Mouse (Mus musculus): ENCODE results near the gene Lekr1.

DNA sequence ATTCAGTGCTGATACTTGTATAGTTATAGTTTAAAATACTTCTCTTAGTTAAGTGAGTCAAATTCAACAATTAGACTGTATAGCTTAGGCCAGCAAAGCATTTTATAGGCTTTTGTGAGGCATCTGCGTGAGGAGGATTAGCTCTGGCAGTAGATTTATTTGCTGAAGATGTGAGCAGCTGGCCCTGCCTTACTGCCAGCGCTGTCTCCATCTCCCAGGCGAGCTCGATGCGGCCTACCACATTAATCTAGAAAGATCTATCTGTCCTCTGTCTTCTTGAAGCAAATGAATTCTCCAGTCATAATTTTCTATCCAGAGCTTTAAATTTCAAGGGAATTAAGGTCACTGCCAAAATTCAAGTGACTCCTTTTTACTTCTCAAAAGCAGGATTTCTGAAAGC lies 170.4 kb downstream of the Lekr1 start:
- TF ChIP-seq CTCF (IDR thresholded peaks at IDR 0.05; ENCODE audit: insufficient read depth, low read depth, low read length): no peak
- TF ChIP-seq POLR2A (IDR thresholded peaks at IDR 0.05; ENCODE audit: insufficient read depth, low read depth, low read length): no peak

All from olfactory bulb, adult 2 months (tissue).